Mouse (Mus musculus) stomach, postnatal 0 days (tissue): Measurements from ENCODE around the gene 1700016K19Rik.

Experiments
- CTCF ChIP-seq: IDR thresholded peaks from 2 replicates; pipeline ENCODE4 v1.5.1; 2016; ENCODE audit warnings: antibody characterized with exemption, low read depth, mild to moderate bottlenecking, moderate library complexity
- EP300 ChIP-seq: optimal IDR thresholded peaks from 2 replicates; pipeline ENCODE3; 2016; ENCODE audit warnings: antibody characterized with exemption

DNA sequence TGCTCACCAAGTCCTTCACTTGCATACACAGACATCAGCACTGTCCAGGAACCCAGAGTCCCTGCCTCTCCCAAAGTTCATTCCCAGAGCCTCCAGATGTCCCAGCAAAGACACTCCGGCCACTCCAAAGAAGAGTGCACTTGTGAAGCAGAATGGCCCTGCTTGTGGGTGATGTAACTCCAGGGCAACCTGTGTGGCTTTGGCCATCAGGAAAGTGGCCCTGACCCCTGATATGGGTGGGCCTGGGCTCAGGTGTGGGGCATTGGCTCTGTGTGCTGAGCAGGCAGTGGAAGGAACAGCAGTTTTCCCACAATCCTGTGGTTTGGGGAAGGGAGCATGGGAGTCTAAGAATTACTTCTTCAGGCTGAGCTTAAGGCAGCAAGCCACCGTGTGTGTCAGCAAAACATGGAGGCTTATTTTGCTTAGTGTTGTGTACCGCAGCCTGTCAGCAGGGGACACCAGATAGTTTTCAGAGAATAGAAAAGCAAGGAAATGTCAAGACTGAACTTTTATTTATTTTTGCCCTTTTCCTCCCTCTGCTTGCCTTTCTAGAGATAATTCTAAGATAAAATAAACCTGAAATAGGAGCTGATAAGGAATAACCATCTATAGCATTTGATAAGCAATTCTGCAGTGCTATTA, 1.6 kb downstream of the 1700016K19Rik start:
- peak; percentile 70 for TF ChIP-seq CTCF
- no peak for TF ChIP-seq EP300
